In the genomic region with DNA sequence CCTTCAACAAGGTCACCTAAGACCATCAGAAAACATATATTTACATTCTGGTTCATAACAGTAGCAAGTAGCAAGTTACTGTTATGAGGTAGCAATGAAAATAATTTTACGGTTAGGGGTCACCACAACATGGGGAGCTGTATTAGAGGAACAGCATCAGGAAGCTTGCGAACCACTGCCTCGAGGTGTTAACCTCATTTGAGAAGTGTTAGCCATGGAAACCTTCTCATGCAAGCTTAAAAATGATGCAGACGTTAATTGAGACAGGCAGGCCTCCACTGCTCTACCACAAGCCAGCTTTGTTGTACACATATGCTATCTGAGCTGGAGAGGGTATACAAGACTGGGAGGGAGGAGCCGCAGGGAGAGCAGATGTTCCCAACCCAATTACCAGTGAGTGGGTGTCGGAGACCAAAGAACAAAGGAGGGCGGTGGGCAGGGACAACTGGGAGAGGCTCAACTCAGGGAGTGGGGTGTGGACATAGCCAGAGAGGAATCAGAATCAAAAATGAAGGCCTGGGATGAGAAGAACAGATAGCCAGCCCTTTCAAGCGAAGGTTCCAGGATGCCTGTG, we compare ENCODE assay signal across 10 mouse cellular contexts. TPM values are rescaled to one million over a fixed set of nuclear protein-coding genes. Genes with fewer than 3 reads are reported as not detected.
DNase-seq lines count a peak whose midpoint lies in the region; ATAC-seq and TF ChIP-seq lines count a peak whose summit lies in the region.
"Had no signal": no experiment of that assay in that cellular context is flagged by ENCODE, and none has a peak within 500 bp of the region (broad histone marks: within the 10 kb centered on the region; RNA-seq: fewer than 3 reads in every experiment).

No protein-coding gene starts in this region.

- H3K36me3 ChIP-seq in hindbrain, embryonic 10.5 days = no peaks in the 10 kb centered on the region
- H3K36me3 ChIP-seq in hindbrain, embryonic 16.5 days (ENCODE audit: control insufficient read depth, insufficient read depth, low read length) = no peaks in the 10 kb centered on the region
- H3K36me3 ChIP-seq in forebrain, embryonic 12.5 days (replicated peaks) = no peaks in the 10 kb centered on the region
- no peaks in the 10 kb centered on the region for H3K36me3 ChIP-seq in liver, embryonic 12.5 days
- H3K36me3 ChIP-seq: liver, embryonic 15.5 days had no signal

- DNase-seq in hindbrain, embryonic 10.5 days (ENCODE audit: low spot score) = peak; percentile 43
- DNase-seq in T-cell, adult 2 months (ENCODE audit: low spot score) = peak; percentile 25
- no peak for DNase-seq in adipocyte (ENCODE audit: low spot score)
- DNase-seq in cerebellum, adult 2 months = no peak

- H3K4me2 ChIP-seq in hindbrain, embryonic 16.5 days (ENCODE audit: low read length) = no peak overlapping the region
- H3K4me2 ChIP-seq in forebrain, embryonic 12.5 days = no peak overlapping the region
- H3K4me2 ChIP-seq in liver, embryonic 12.5 days = no peak overlapping the region
- H3K4me2 ChIP-seq: liver, embryonic 15.5 days had no signal

- H3K4me1 ChIP-seq in hindbrain, embryonic 10.5 days (replicated peaks) = peaks cover 8% of the 10 kb centered on the region; the same call in 1 of the 2 replicates
- peaks cover 11% of the 10 kb centered on the region for H3K4me1 ChIP-seq in hindbrain, embryonic 16.5 days (ENCODE audit: control insufficient read depth, insufficient read depth, low read depth, low read length)
- peaks cover 26% of the 10 kb centered on the region; the same call in 1 of the 2 replicates for H3K4me1 ChIP-seq in forebrain, embryonic 12.5 days
- no peaks in the 10 kb centered on the region for H3K4me1 ChIP-seq in liver, embryonic 12.5 days
- peaks cover 12% of the 10 kb centered on the region; the same call in 1 of the 2 replicates for H3K4me1 ChIP-seq in cerebellum, adult 2 months (ENCODE audit: control insufficient read depth, insufficient read depth, low read length)

- TF ChIP-seq POLR2A in cerebellum, adult 2 months (IDR thresholded peaks at IDR 0.05; ENCODE audit: borderline replicate concordance, insufficient read depth, low read length) = no peak

- no peak overlapping the region for H3K9ac ChIP-seq in hindbrain, embryonic 16.5 days (ENCODE audit: low read depth, low read length)
- no peak overlapping the region for H3K9ac ChIP-seq in forebrain, embryonic 12.5 days
- no peak overlapping the region for H3K9ac ChIP-seq in liver, embryonic 12.5 days
- H3K9ac ChIP-seq: liver, embryonic 15.5 days had no signal

- ATAC-seq in hindbrain, embryonic 16.5 days = no peak
- ATAC-seq in forebrain, embryonic 12.5 days (ENCODE audit: low FRiP score) = peak; percentile 73
- ATAC-seq in megakaryocyte, adult 5-6 weeks (ENCODE audit: poor library complexity, severe bottlenecking) = peak; percentile 49
- ATAC-seq in liver, embryonic 12.5 days = no peak

- TF ChIP-seq CTCF in cerebellum, adult 2 months (IDR thresholded peaks at IDR 0.05; ENCODE audit: borderline replicate concordance, insufficient read depth, low read depth, low read length) = no peak

- no peaks in the 10 kb centered on the region for H3K27me3 ChIP-seq in hindbrain, embryonic 10.5 days (ENCODE audit: insufficient read depth, poor library complexity, severe bottlenecking)
- H3K27me3 ChIP-seq in hindbrain, embryonic 16.5 days (replicated peaks; ENCODE audit: control insufficient read depth, insufficient read depth, low read length) = no peaks in the 10 kb centered on the region
- H3K27me3 ChIP-seq in forebrain, embryonic 12.5 days = no peaks in the 10 kb centered on the region
- no peaks in the 10 kb centered on the region for H3K27me3 ChIP-seq in liver, embryonic 12.5 days (replicated peaks)
- H3K27me3 ChIP-seq in cerebellum, adult 2 months (ENCODE audit: control insufficient read depth, insufficient read depth, low read length) = no peaks in the 10 kb centered on the region
- H3K27me3 ChIP-seq: liver, embryonic 15.5 days had no signal

- H3K27ac ChIP-seq in hindbrain, embryonic 10.5 days = peak overlapping the region; percentile 56; the same call in 1 of the 2 replicates
- no peak overlapping the region for H3K27ac ChIP-seq in hindbrain, embryonic 16.5 days (ENCODE audit: low read depth, low read length)
- peak overlapping the region; percentile 44 for H3K27ac ChIP-seq in forebrain, embryonic 12.5 days
- no peak overlapping the region for H3K27ac ChIP-seq in liver, embryonic 12.5 days
- H3K27ac ChIP-seq in cerebellum, adult 2 months (ENCODE audit: insufficient read depth, low read length) = no peak overlapping the region
- H3K27ac ChIP-seq: liver, embryonic 15.5 days had no signal

- no peaks in the 10 kb centered on the region for H3K9me3 ChIP-seq in hindbrain, embryonic 10.5 days
- peaks cover 2% of the 10 kb centered on the region; the same call in 1 of the 2 replicates for H3K9me3 ChIP-seq in hindbrain, embryonic 16.5 days (ENCODE audit: control insufficient read depth, low read length)
- no peaks in the 10 kb centered on the region for H3K9me3 ChIP-seq in forebrain, embryonic 12.5 days
- H3K9me3 ChIP-seq in liver, embryonic 12.5 days (replicated peaks) = no peaks in the 10 kb centered on the region
- H3K9me3 ChIP-seq: liver, embryonic 15.5 days had no signal

- WGBS in hindbrain, embryonic 10.5 days = 79% methylated on average over 8 of the region's 8 CpGs
- 71% methylated on average over 8 of the region's 8 CpGs for WGBS in hindbrain, embryonic 16.5 days
- 65% methylated on average over 8 of the region's 8 CpGs for WGBS in forebrain, embryonic 12.5 days
- WGBS in liver, embryonic 12.5 days (ENCODE audit: insufficient replicate concordance) = 72% methylated on average over 8 of the region's 8 CpGs
- 71% methylated on average over 8 of the region's 8 CpGs for WGBS in cerebellum, adult 2 months

- H3K4me3 ChIP-seq in hindbrain, embryonic 10.5 days = no peak overlapping the region
- no peak overlapping the region for H3K4me3 ChIP-seq in hindbrain, embryonic 16.5 days (ENCODE audit: low read length)
- no peak overlapping the region for H3K4me3 ChIP-seq in forebrain, embryonic 12.5 days (replicated peaks)
- H3K4me3 ChIP-seq in liver, embryonic 12.5 days = no peak overlapping the region
- H3K4me3 ChIP-seq in cerebellum, adult 2 months (replicated peaks; ENCODE audit: insufficient read depth, low read depth, low read length) = no peak overlapping the region
- H3K4me3 ChIP-seq: erythroblast, embryonic 14.5 days; liver, embryonic 15.5 days had no signal

RNA-seq across cellular contexts. Expression of a gene that starts 33.4 kb away (rescaled TPM):
- polyA plus RNA-seq in hindbrain, embryonic 10.5 days (2016; fragmentation: Nextera tagmentation; extraction: Ambion mirVana) = 89.3 and 104 TPM in 2 replicates
- polyA plus RNA-seq in hindbrain, embryonic 16.5 days (2015; fragmentation: Nextera tagmentation; extraction: Ambion mirVana) = 77.8 and 78.9 TPM in 2 replicates
- polyA plus RNA-seq in forebrain, embryonic 12.5 days (2016; fragmentation: Nextera tagmentation; extraction: Ambion mirVana) = 98.8 and 100 TPM in 2 replicates
- 29.7 and 32.8 TPM in 2 replicates for total RNA-seq in megakaryocyte, adult 5-6 weeks (2015)
- 51.0 and 51.3 TPM in 2 replicates for total RNA-seq in megakaryocyte, adult 5-6 weeks (2017)
- polyA plus RNA-seq in liver, embryonic 12.5 days (2016; fragmentation: Nextera tagmentation; extraction: Ambion mirVana) = 43.0 and 45.1 TPM in 2 replicates
- polyA plus RNA-seq in cerebellum, adult 2 months (2012; rRNA removed) = 38.7 and 40.0 TPM in 2 replicates

RNA-seq across cellular contexts. Expression of a gene that starts 48.7 kb away (rescaled TPM):
- polyA plus RNA-seq in hindbrain, embryonic 10.5 days (2016; fragmentation: Nextera tagmentation; extraction: Ambion mirVana) = 78.9 and 105 TPM in 2 replicates
- polyA plus RNA-seq in hindbrain, embryonic 16.5 days (2015; fragmentation: Nextera tagmentation; extraction: Ambion mirVana) = 131 and 145 TPM in 2 replicates
- 100 and 108 TPM in 2 replicates for polyA plus RNA-seq in forebrain, embryonic 12.5 days (2016; fragmentation: Nextera tagmentation; extraction: Ambion mirVana)
- total RNA-seq in megakaryocyte, adult 5-6 weeks (2015) = 57.8 and 64.9 TPM in 2 replicates
- total RNA-seq in megakaryocyte, adult 5-6 weeks (2017) = 105 and 109 TPM in 2 replicates
- 62.5 and 65.1 TPM in 2 replicates for polyA plus RNA-seq in liver, embryonic 12.5 days (2016; fragmentation: Nextera tagmentation; extraction: Ambion mirVana)
- 163 and 164 TPM in 2 replicates for polyA plus RNA-seq in cerebellum, adult 2 months (2012; rRNA removed)

Comparison
In these comparisons a context has a peak if more than half of its experiments do, and no peak if none do; other contexts are left out.
1. H3K27ac ChIP-seq: peak in hindbrain, embryonic 10.5 days (single experiment) and forebrain, embryonic 12.5 days (single experiment); none in hindbrain, embryonic 16.5 days (single experiment), liver, embryonic 12.5 days (single experiment) and cerebellum, adult 2 months (single experiment).
2. DNase-seq: peak in hindbrain, embryonic 10.5 days (single experiment) and T-cell, adult 2 months (single experiment); none in adipocyte (single experiment) and cerebellum, adult 2 months (0 of 2).
3. ATAC-seq: peak in forebrain, embryonic 12.5 days (single experiment) and megakaryocyte, adult 5-6 weeks (single experiment); none in hindbrain, embryonic 16.5 days (single experiment) and liver, embryonic 12.5 days (single experiment).